Mouse (Mus musculus) layer of hippocampus, adult 9-11 months (tissue): ENCODE measurements around the gene Gm28048.

Experiments used
- DNase-seq: peaks from one replicate; pipeline ENCODE4 v3.0.0; 2022

The Gm28048 gene

DNA sequence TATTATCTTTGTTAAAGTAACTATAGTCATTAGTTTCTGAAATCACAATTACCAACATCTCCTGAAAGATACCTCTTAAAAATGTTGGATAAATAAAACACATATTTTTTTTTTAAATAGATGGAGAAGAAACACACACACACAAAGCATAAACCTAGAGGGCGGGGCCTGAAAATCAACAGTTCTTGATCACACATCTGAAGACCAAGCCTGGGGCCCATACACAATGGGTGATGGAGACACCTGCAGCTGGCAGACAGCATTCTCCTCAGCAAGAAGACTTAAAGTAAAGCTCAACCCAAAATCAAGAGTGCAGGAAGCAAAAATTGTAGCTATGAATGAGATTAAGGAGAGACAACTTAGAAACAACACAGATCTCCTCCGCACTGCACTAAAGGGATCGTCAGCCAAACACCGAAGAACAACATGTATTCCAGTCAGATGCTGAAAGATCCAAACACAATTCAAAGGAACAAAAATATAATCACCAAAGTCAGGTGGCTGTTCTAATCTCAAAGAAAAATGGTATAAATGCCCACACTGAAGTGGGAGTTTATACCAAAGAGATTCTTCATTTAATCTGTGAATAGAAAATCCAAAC is 44.1 kb downstream of the Gm28048 start:
- no peak for DNase-seq

DNA sequence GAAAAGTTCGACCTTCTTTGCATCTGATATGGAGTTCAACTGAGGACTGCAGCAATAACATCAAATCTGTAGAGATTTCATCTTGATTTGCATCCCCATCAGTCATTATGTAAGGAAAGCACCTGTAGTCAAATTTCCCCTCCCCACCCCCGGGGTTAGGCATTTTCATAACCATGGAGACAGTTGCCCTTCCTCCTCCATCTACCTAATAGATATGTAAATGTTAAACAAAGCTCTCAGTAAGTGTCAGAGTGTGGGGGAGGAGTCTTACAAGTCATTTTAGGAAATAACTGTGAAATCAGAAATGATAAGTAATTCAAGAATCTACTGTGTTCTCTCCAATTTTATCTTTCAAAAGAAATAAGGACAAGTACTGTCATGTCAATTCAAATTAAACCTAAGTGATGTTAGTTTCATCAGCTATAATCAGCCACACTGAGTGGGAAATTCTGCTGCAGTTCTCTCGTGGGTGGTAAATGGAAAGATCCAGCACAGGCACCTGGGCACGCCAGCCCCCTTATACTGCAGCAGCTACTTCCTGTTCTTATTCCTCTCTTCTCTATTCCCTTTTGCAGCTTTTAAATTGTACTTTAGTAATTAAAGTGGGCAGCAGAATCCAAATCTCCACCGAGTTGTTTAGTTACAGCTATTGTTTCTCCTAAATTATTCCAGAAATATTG is 45.3 kb downstream of the Gm28048 start:
- DNase-seq: peak; percentile 25

DNA sequence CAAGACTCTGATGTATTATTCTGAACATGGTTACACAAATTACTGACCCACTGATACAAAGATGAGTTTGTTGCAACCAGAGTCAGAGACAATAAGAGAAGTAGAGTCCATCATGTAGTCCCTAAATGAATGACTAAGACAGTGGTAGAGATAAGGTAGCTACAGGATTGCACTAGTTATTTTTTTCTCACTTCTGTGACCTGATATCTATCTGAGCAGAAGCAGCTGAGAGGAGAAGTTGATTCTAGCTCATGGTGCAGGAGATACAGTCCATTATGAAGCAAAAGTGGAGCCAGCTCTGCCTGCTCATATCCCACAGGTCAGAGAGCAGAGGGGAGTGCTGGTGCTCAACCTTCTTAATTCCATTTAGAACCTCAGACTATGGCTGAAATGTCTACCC is 49.7 kb downstream of the Gm28048 start:
- DNase-seq: no peak

DNA sequence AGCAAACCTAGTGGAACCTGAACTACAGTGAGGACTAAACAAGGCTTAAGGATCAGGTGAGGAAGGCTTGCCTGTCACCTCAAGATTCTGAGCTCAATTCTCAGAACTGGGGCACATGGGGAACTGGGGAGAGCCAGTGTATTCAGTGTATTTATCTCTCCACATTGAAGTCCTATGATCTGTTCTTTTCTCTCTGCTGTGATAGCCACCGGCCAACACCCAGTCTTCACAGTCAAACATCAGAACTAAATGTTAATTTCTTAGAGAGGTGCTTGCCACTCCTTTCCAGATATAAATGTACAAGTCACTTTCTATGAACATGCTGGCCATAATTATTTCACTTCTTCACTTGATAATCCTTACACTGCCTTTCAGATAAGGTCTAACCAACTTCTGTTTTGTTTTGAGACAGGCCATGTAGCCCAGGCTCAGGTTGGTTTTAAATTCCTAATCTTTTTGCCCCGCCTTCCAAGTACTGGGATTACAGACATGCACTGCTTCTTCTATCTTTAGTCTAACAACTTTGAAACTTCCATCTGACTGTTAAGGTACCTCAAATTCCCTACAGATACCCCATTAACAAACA is 50.5 kb downstream of the Gm28048 start:
- DNase-seq: no peak

GRCm38 (mm10) chr11:22930129-22930528 is 51.8 kb downstream of the Gm28048 start:
- no peak for DNase-seq

DNA sequence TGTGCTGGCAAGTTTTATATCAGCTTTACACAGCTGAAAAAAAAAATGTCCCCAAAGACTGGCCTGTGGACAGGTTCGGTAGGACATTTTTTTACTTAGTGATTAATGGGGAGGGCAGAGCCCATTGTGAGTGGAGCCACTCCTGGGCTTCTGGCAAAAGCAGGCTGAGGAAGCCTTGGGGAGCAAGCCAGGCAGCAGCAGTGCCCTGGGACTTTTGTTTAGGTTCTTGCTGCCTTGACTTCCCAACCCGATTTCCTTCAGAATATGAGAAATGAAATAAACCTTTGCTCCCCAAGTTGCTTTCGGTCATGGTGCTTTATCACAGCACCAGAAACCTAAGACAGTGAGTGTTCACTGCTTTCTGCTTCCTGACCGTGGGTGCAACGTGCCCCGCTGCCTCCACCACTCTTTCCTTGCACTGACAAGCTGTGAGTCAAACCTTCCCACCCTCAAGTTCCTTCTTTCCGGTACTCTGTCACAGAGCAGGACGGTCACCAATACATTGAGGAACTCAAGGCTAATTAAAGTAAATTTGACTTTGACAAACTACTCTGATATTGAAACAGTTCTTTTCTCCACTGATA is 53.2 kb downstream of the Gm28048 start:
- DNase-seq: no peak

GRCm38 (mm10) chr11:22923606-22924005 is 58.3 kb downstream of the Gm28048 start:
- no peak for DNase-seq

DNA sequence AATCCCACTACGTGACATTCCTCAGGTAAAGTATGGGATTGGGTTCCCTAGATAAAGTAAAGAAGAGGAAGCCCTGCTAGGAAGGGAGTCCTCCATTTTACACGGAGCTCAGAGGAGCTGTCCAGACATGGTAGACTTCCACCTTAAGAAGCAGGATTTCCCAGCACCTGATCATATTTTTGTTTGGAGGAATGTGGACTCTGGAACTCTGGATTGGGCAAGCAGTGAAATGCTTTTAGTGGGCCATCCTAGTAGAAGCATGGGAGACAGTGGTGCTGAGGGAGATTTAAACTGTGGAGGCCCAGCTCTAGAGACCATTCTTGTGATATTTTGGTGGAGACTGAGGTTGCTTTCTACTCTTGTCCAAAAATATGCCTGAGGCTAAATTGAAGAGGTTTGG is 59.3 kb downstream of the Gm28048 start:
- DNase-seq: no peak

DNA sequence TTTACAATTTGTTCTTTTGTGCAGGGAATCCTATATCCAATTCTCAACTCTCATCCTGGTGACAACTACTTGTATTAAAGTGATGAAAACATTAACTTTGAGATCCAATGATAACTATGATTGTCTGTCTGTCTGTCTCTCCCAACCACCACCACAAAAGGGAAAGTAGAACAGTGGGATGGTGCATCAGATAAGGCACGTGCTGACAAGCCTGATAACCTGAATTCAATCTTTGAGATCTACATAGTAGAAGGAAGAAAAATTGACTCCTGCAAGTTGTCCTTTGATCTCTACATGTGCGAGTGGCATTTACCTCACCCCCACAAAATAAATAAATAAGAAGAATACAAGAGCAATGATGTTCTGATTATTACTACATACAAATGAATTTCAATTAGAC is 62.6 kb downstream of the Gm28048 start:
- DNase-seq: no peak

GRCm38 (mm10) chr11:22917786-22918185 is 64.1 kb downstream of the Gm28048 start:
- DNase-seq: no peak

GRCm38 (mm10) chr11:22913744-22914143 is 68.1 kb downstream of the Gm28048 start:
- DNase-seq: no peak

- DNase-seq: no peak
Measured at GRCm38 (mm10) chr11:22911831-22912230, 70.1 kb downstream of the Gm28048 start.

GRCm38 (mm10) chr11:22906453-22906865 is 75.4 kb downstream of the Gm28048 start:
- no peak for DNase-seq

DNA sequence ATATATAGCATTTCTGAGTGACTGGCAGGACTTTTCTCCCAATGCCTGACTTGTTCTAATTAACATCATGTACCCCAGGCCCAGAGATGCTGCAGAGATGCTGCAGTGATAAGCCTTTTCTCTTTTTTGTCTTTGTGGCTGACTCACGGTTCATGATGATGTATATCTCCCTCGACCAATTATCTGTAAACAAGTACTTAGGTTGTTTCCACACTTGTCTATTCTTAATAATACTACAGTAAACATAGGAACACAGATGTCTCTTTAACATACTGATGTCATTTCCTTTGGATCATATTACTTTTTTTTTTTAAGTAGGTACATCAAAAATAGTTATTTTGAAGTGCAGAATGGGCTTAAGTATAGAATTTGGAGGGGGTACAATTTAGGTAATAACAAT is 79.0 kb downstream of the Gm28048 start:
- DNase-seq: no peak

DNA sequence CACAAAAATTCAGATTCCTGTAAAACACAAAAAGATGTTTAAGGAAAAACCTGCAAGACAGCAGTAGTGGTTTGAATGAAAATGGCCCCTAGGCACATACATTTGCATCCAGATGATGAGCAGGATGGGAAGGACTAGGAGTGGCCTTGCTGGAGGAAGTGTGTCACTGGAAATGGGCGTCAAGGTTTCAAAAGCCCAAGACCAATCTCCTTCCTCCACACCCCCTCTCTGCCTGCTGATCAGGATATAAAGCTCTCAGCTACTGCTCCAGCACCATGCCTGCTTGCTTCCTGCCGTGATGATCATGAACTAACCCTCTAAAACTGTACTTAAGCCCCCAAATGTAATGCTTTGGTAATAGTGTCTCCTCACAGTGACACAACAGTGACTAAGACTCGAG is 81.8 kb downstream of the Gm28048 start:
- DNase-seq: no peak

GRCm38 (mm10) chr11:22897642-22898041 is 84.2 kb downstream of the Gm28048 start:
- no peak for DNase-seq

- DNase-seq: no peak
Measured at GRCm38 (mm10) chr11:22897127-22897526, 84.8 kb downstream of the Gm28048 start.

DNA sequence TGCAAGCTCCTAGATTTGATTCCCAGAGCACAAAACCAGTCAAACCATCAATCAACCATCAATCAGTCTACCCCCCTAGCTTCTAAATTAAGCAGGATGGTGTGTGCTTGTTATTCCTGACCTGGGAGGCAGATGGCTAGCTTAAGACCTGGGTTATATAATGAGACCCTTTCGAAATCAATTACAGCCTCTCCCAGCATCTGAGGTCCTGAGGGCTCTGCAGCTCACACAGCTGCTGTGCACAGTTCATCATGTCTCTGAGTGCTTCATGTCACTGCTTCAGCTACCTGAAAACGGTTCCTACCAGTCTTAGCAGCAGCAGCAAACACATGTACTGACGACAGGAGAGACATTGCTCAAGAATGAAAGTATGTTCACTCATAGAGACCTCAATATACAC is 88.8 kb downstream of the Gm28048 start:
- no peak for DNase-seq

GRCm38 (mm10) chr11:22892466-22892865 is 89.4 kb downstream of the Gm28048 start:
- DNase-seq: no peak

DNA sequence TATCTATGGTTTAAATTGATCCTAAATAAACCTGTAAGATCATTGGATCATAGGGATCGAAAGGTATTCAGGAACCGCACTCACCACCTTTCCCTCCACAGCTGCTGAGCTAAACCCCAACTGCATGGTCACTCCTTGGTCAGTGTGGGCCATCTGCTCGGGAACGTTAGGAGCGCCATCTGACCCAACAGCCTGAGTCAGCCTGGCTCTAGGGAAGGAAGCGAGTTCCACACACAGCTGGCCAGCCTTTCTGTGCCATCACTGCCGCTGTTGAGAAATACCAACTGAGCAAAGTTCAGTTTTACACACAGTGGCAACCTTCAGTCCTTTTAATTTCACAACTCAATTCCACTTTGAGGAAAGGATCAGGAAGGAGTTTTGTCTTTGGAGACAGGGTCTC is 90.0 kb downstream of the Gm28048 start:
- DNase-seq: no peak

DNA sequence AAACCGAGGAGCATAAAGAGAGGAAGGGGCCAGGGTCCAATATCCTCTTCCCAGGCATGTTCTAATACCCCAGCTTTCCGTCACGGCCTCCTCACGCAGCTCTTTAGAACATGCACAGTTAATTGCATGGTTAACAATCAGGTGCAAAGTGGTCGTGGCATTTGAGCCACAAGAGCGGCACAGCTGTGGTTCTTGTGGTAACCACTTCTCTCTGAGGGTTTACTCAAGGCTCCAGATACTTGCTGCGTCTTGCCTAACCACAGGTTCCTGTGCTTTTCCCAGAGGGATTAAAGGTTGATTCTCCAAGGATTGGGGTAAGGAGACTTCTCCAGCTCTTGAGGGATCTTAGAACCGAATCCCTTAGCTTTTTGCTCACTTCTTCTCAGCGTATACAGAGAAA is 90.6 kb downstream of the Gm28048 start:
- DNase-seq: no peak

DNA sequence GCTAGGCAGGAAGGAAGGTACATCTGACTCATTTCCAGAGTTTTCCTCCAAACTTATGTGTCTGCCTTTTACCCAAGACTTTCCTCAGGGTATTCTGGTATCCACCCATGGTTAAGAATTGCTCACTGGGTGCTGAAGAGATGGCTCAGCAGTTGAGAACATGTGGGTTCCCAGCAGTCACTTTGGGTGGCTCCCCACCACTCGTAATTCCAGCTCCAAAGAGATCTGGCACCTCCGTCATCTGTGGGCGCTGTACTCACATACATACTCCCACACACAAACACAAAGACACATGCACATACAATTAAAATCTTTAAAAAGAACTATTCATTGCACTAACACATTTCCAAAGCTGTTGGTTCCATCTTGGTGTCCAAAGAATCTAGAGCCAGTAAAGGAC is 92.7 kb downstream of the Gm28048 start:
- peak; percentile 68 for DNase-seq

DNA sequence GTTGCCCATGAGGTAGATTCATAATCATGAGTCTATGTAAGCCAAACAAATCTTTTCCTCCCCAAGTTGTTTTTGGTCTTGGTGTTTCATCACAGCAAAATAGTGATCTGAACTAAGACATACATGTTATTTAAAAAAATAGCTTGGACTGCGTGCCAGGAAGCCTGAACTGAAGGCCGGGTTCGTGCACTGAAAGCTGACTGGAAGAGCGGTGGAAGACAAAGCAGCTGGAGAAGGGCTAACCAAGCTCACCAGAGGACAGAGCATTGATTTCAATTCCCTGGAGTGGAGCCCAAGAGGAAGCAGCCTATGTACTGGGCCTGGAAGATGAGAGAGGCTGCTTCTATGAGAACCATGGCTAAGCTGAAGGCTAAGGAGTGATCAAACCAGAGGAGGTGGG is 94.9 kb downstream of the Gm28048 start:
- DNase-seq: no peak

DNA sequence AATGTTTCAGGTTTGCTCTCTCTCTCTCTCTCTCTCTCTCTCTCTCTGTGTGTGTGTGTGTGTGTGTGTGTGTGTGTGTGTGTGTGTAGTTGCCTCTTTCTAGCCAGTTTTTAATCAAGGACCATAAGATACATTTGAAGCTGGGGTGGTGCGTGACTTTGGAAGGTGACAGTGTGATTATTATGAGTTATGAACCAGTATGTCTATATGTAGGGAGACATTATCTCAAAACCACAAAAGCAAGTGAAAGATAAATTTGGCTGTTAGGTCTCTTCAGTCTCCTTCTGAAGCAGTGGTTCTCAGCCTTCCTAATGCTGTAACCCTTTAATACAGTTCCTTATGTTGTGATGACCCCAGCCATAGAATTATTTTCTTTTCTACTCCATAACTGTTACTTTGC is 96.5 kb downstream of the Gm28048 start:
- no peak for DNase-seq
